Mouse (Mus musculus) myocyte (in vitro differentiated cells): Measurements from ENCODE around the gene Rev3l.

ENCODE experiments used
- CEBPB ChIP-seq: IDR thresholded peaks from 2 replicates; pipeline ENCODE4 v1.6.1; 2011; ENCODE audit warnings: mild to moderate bottlenecking, moderate library complexity; ENCODE audit not compliant: poor library complexity, insufficient read depth, severe bottlenecking
- POLR2A ChIP-seq: IDR thresholded peaks from one replicate; pipeline ENCODE4 v1.6.1; 2011; ENCODE audit warnings: low read depth, mild to moderate bottlenecking, control low read depth, moderate library complexity; ENCODE audit not compliant: insufficient read length
- POLR2AphosphoS2 ChIP-seq: IDR thresholded peaks from one replicate; pipeline ENCODE4 v1.6.1; 2011; ENCODE audit warnings: low read depth, control low read depth; ENCODE audit not compliant: insufficient read length
- SRF ChIP-seq: IDR thresholded peaks from one replicate; pipeline ENCODE4 v1.6.1; 2011; ENCODE audit warnings: low read depth; ENCODE audit not compliant: control insufficient read depth, insufficient read length
- TCF12 ChIP-seq: IDR thresholded peaks from one replicate; pipeline ENCODE4 v1.6.1; 2011; ENCODE audit warnings: mild to moderate bottlenecking, control low read depth; ENCODE audit not compliant: poor library complexity, insufficient read depth, severe bottlenecking
- USF1 ChIP-seq: IDR thresholded peaks from one replicate; pipeline ENCODE4 v1.6.1; 2011; ENCODE audit warnings: low read depth, mild to moderate bottlenecking, control low read depth, moderate library complexity

- TF ChIP-seq TCF12 (no peak), POLR2A (no peak), CEBPB (no peak), SRF (no peak), USF1 (no peak), POLR2AphosphoS2 (no peak)
Measured at GRCm38 (mm10) chr10:39733421-39733930, 1.6 kb downstream of the Rev3l start.
